Mouse (Mus musculus) liver, postnatal 0 days (tissue): ENCODE results near the gene Cemip. TPM values are rescaled to one million over a fixed set of nuclear protein-coding genes. Genes with fewer than 3 reads are reported as not detected.

Experiments
- ATAC-seq: fragments of 200-750 bp; cut with Nextera tagmentation; 2 replicates; pipeline ENCODE4 v1.8.0; 2017; ENCODE audit warnings: mild to moderate bottlenecking, moderate library complexity
- DNase-seq: peaks from one replicate; pipeline ENCODE4 v3.0.0-alpha.2; 2016
- H3K27ac ChIP-seq: fragments of 300-500 bp; sonication (generic); 2 replicates; pipeline ENCODE4 v1.5.1; 2014; ENCODE audit warnings: antibody characterized with exemption, moderate library complexity, mild to moderate bottlenecking, low read depth
- H3K27me3 ChIP-seq: fragments of 300-500 bp; sonication (generic); 2 replicates; pipeline ENCODE4 v1.6.1; 2014; ENCODE audit warnings: low read length, control low read depth, mixed read lengths; ENCODE audit not compliant: insufficient read depth
- H3K36me3 ChIP-seq: fragments of 300-500 bp; sonication (generic); replicated peaks from 2 replicates; pipeline ENCODE4 v1.6.1; 2014; ENCODE audit warnings: mild to moderate bottlenecking, control low read depth, low read length, moderate library complexity, mixed read lengths; ENCODE audit not compliant: insufficient read depth
- H3K4me1 ChIP-seq: fragments of 300-500 bp; sonication (generic); 2 replicates; pipeline ENCODE4 v1.6.1; 2014; ENCODE audit warnings: antibody characterized with exemption, mild to moderate bottlenecking, control low read depth; ENCODE audit not compliant: insufficient read depth
- H3K4me2 ChIP-seq: fragments of 300-500 bp; sonication (generic); 2 replicates; pipeline ENCODE4 v1.6.1; 2014; ENCODE audit warnings: low read depth, mild to moderate bottlenecking, low read length, moderate library complexity, mixed read lengths
- H3K4me3 ChIP-seq: fragments of 300-500 bp; sonication (generic); 2 replicates; pipeline ENCODE4 v1.5.1; 2014; ENCODE audit warnings: low read depth, low read length
- H3K9ac ChIP-seq: fragments of 300-500 bp; sonication (generic); replicated peaks from 2 replicates; pipeline ENCODE4 v1.6.1; 2014; ENCODE audit warnings: mild to moderate bottlenecking, moderate library complexity
- H3K9me3 ChIP-seq: fragments of 300-500 bp; sonication (generic); 2 replicates; pipeline ENCODE4 v1.6.1; 2016; ENCODE audit warnings: mild to moderate bottlenecking, control low read depth, low read length, mixed read lengths
- CTCF ChIP-seq: sonication (generic); IDR thresholded peaks from 2 replicates; pipeline ENCODE4 v1.5.1; 2016; ENCODE audit warnings: antibody characterized with exemption, low read depth
- EP300 ChIP-seq: IDR thresholded peaks from 2 replicates; pipeline ENCODE4 v1.6.1; 2016; ENCODE audit warnings: antibody characterized with exemption, low read depth, mild to moderate bottlenecking
- WGBS: fragments of 180-500 bp; shearing (Covaris S2); extraction: QIAGEN DNeasy Blood & Tissue Kit; methylation state at CpG from one replicate; pipeline ENCODE4 v1.1.7; 2014; ENCODE audit not compliant: insufficient replicate concordance; 5-methylcytosine and 5-hydroxymethylcytosine counted together
- polyA plus RNA-seq: library from polyadenylated mRNA; unstranded; fragments of >200 nt; fragmentation: Nextera tagmentation; extraction: Ambion mirVana; gene quantifications from 2 replicates; pipeline ENCODE4 v1.2.1, GENCODE M21; 2015

Cemip gene
- polyA plus RNA-seq, 1 experiment from 2014 or later, result not detected

GRCm38 (mm10) chr7:84015050-84015449 lies 71.3 kb downstream of the Cemip start:
- Histone ChIP-seq H3K36me3 (no peaks in the 10 kb centered on the region), H3K27ac (no peak overlapping the region), H3K4me2 (no peak overlapping the region), H3K27me3 (no peaks in the 10 kb centered on the region), H3K9me3 (no peaks in the 10 kb centered on the region), H3K4me1 (no peaks in the 10 kb centered on the region), H3K9ac (no peak overlapping the region), H3K4me3 (no peak overlapping the region)
- TF ChIP-seq EP300 (no peak), CTCF (no peak)
- DNase-seq (no peak), ATAC-seq (no peak)
- WGBS, result 64% methylated on average over 1 of the region's 1 CpGs

- Histone ChIP-seq H3K4me2 (no peak overlapping the region), H3K9ac (no peak overlapping the region), H3K27me3 (no peaks in the 10 kb centered on the region), H3K9me3 (no peaks in the 10 kb centered on the region), H3K36me3 (no peaks in the 10 kb centered on the region), H3K4me3 (no peak overlapping the region), H3K4me1 (no peaks in the 10 kb centered on the region), H3K27ac (no peak overlapping the region)
- no peak for DNase-seq
- 67% methylated on average over 4 of the region's 4 CpGs for WGBS
- TF ChIP-seq CTCF (no peak), EP300 (no peak)
- no peak for ATAC-seq
These were observed 72.6 kb downstream of the Cemip start for GRCm38 (mm10) chr7:84013656-84014055.

GRCm38 (mm10) chr7:84004357-84004756 lies 81.9 kb downstream of the Cemip start:
- Histone ChIP-seq H3K27me3 (no peaks in the 10 kb centered on the region), H3K9ac (no peak overlapping the region), H3K4me3 (no peak overlapping the region), H3K4me2 (no peak overlapping the region), H3K4me1 (no peaks in the 10 kb centered on the region), H3K27ac (no peak overlapping the region), H3K36me3 (no peaks in the 10 kb centered on the region), H3K9me3 (no peaks in the 10 kb centered on the region)
- DNase-seq (no peak), ATAC-seq (no peak)
- 73% methylated on average over 6 of the region's 6 CpGs for WGBS
- TF ChIP-seq EP300 (no peak), CTCF (no peak)

- ATAC-seq (no peak), DNase-seq (no peak)
- WGBS, result 79% methylated on average over 3 of the region's 3 CpGs
- no peaks in the 10 kb centered on the region for H3K36me3 ChIP-seq
- no peak overlapping the region for H3K9ac ChIP-seq
- TF ChIP-seq CTCF (no peak), EP300 (no peak)
- no peaks in the 10 kb centered on the region for H3K4me1 ChIP-seq
- no peaks in the 10 kb centered on the region for H3K9me3 ChIP-seq
- H3K27ac ChIP-seq, result no peak overlapping the region
- H3K4me2 ChIP-seq, result no peak overlapping the region
- no peak overlapping the region for H3K4me3 ChIP-seq
- no peaks in the 10 kb centered on the region for H3K27me3 ChIP-seq
These were observed 84.8 kb downstream of the Cemip start for GRCm38 (mm10) chr7:84001516-84001915.

GRCm38 (mm10) chr7:84000671-84001070 lies 85.6 kb downstream of the Cemip start:
- no peak overlapping the region for H3K27ac ChIP-seq
- H3K27me3 ChIP-seq, result no peaks in the 10 kb centered on the region
- WGBS, result 82% methylated on average over 2 of the region's 2 CpGs
- H3K9me3 ChIP-seq, result no peaks in the 10 kb centered on the region
- H3K36me3 ChIP-seq, result no peaks in the 10 kb centered on the region
- no peaks in the 10 kb centered on the region for H3K4me1 ChIP-seq
- DNase-seq (no peak), ATAC-seq (no peak)
- TF ChIP-seq CTCF, result no peak
- no peak for TF ChIP-seq EP300
- no peak overlapping the region for H3K4me2 ChIP-seq
- no peak overlapping the region for H3K4me3 ChIP-seq
- H3K9ac ChIP-seq, result no peak overlapping the region

GRCm38 (mm10) chr7:83999647-84000046 lies 86.7 kb downstream of the Cemip start:
- no peaks in the 10 kb centered on the region for H3K9me3 ChIP-seq
- H3K27ac ChIP-seq, result no peak overlapping the region
- no peak for TF ChIP-seq EP300
- TF ChIP-seq CTCF, result no peak
- H3K36me3 ChIP-seq, result no peaks in the 10 kb centered on the region
- 67% methylated on average over 1 of the region's 1 CpGs for WGBS
- ATAC-seq (no peak), DNase-seq (no peak)
- no peak overlapping the region for H3K9ac ChIP-seq
- no peak overlapping the region for H3K4me3 ChIP-seq
- no peaks in the 10 kb centered on the region for H3K27me3 ChIP-seq
- H3K4me1 ChIP-seq, result no peaks in the 10 kb centered on the region
- H3K4me2 ChIP-seq, result no peak overlapping the region

- WGBS, result 80% methylated on average over 1 of the region's 1 CpGs
- no peak overlapping the region for H3K9ac ChIP-seq
- no peak overlapping the region for H3K4me3 ChIP-seq
- H3K27ac ChIP-seq, result no peak overlapping the region
- H3K27me3 ChIP-seq, result no peaks in the 10 kb centered on the region
- ATAC-seq, result no peak
- H3K36me3 ChIP-seq, result no peaks in the 10 kb centered on the region
- no peak for DNase-seq
- no peaks in the 10 kb centered on the region for H3K4me1 ChIP-seq
- no peak for TF ChIP-seq CTCF
- no peaks in the 10 kb centered on the region for H3K9me3 ChIP-seq
- no peak overlapping the region for H3K4me2 ChIP-seq
These were observed 92.0 kb downstream of the Cemip start for GRCm38 (mm10) chr7:83994348-83994747.
